Mouse (Mus musculus): ENCODE measurements around the gene Olfr143. TPM values are rescaled to one million over a fixed set of nuclear protein-coding genes. Genes with fewer than 3 reads are reported as not detected.

The Olfr143 gene
- not detected for polyA plus RNA-seq (2014; fragmentation: Illumina TruSeq; extraction: RNeasy Lipid Tissue Mini Kit (QIAGEN cat#74804); ENCODE audit: low read depth, low replicate concordance)

GRCm38 (mm10) chr9:38252474-38252873, at the start of gene Olfr143:
Olfr143 (plus strand) TSS chr9:38252774.

GRCm38 (mm10) chr9:38208065-38208464, 44.5 kb upstream of the Olfr143 start, which contains the start of gene Olfr893:
Olfr893 (plus strand) TSS chr9:38208365.

GRCm38 (mm10) chr9:38217755-38218154, 34.8 kb upstream of the Olfr143 start, which contains the start of gene Olfr894:
Olfr894 (plus strand) TSS chr9:38218055.

GRCm38 (mm10) chr9:38267551-38267950, 15.0 kb downstream of the Olfr143 start, which contains the start of gene Olfr895:
Olfr895 (plus strand) TSS chr9:38267851.

GRCm38 (mm10) chr9:38290807-38291206, 38.2 kb downstream of the Olfr143 start, which contains the start of gene Olfr896-ps1:
Olfr896-ps1 (plus strand) TSS chr9:38291107.

Other genes with a start within 250 kb of the Olfr143 start
- gene Olfr883, start 227.0 kb upstream of the Olfr143 start, polyA plus RNA-seq (2014; fragmentation: Illumina TruSeq; extraction: RNeasy Lipid Tissue Mini Kit (QIAGEN cat#74804); ENCODE audit: low read depth, low replicate concordance): not detected
- gene Olfr884, start 206.2 kb upstream of the Olfr143 start, polyA plus RNA-seq (2014; fragmentation: Illumina TruSeq; extraction: RNeasy Lipid Tissue Mini Kit (QIAGEN cat#74804); ENCODE audit: low read depth, low replicate concordance): not detected
- not detected for gene Olfr885, start 191.5 kb upstream of the Olfr143 start, polyA plus RNA-seq (2014; fragmentation: Illumina TruSeq; extraction: RNeasy Lipid Tissue Mini Kit (QIAGEN cat#74804); ENCODE audit: low read depth, low replicate concordance)
- 0.03 TPM for gene Olfr887, start 168.7 kb upstream of the Olfr143 start, polyA plus RNA-seq (2014; fragmentation: Illumina TruSeq; extraction: RNeasy Lipid Tissue Mini Kit (QIAGEN cat#74804); ENCODE audit: low read depth, low replicate concordance)
- gene Olfr888, start 144.6 kb upstream of the Olfr143 start, polyA plus RNA-seq (2014; fragmentation: Illumina TruSeq; extraction: RNeasy Lipid Tissue Mini Kit (QIAGEN cat#74804); ENCODE audit: low read depth, low replicate concordance): not detected
- gene Olfr889, start 137.6 kb upstream of the Olfr143 start, polyA plus RNA-seq (2014; fragmentation: Illumina TruSeq; extraction: RNeasy Lipid Tissue Mini Kit (QIAGEN cat#74804); ENCODE audit: low read depth, low replicate concordance): not detected
- gene Olfr890, start 110.3 kb upstream of the Olfr143 start, polyA plus RNA-seq (2014; fragmentation: Illumina TruSeq; extraction: RNeasy Lipid Tissue Mini Kit (QIAGEN cat#74804); ENCODE audit: low read depth, low replicate concordance): not detected
- not detected for gene Olfr891, start 72.0 kb upstream of the Olfr143 start, polyA plus RNA-seq (2014; fragmentation: Illumina TruSeq; extraction: RNeasy Lipid Tissue Mini Kit (QIAGEN cat#74804); ENCODE audit: low read depth, low replicate concordance)
- not detected for gene Olfr893, start 44.4 kb upstream of the Olfr143 start, polyA plus RNA-seq (2014; fragmentation: Illumina TruSeq; extraction: RNeasy Lipid Tissue Mini Kit (QIAGEN cat#74804); ENCODE audit: low read depth, low replicate concordance)
- not detected for gene Olfr894, start 34.7 kb upstream of the Olfr143 start, polyA plus RNA-seq (2014; fragmentation: Illumina TruSeq; extraction: RNeasy Lipid Tissue Mini Kit (QIAGEN cat#74804); ENCODE audit: low read depth, low replicate concordance)
- gene Olfr895, start 15.1 kb downstream of the Olfr143 start, polyA plus RNA-seq (2014; fragmentation: Illumina TruSeq; extraction: RNeasy Lipid Tissue Mini Kit (QIAGEN cat#74804); ENCODE audit: low read depth, low replicate concordance): not detected
- 1.8 TPM for gene Olfr896-ps1, start 38.3 kb downstream of the Olfr143 start, polyA plus RNA-seq (2014; fragmentation: Illumina TruSeq; extraction: RNeasy Lipid Tissue Mini Kit (QIAGEN cat#74804); ENCODE audit: low read depth, low replicate concordance)
- 0.80 TPM for gene Olfr25, start 76.3 kb downstream of the Olfr143 start, polyA plus RNA-seq (2014; fragmentation: Illumina TruSeq; extraction: RNeasy Lipid Tissue Mini Kit (QIAGEN cat#74804); ENCODE audit: low read depth, low replicate concordance)
- gene Olfr898, start 95.6 kb downstream of the Olfr143 start, polyA plus RNA-seq (2014; fragmentation: Illumina TruSeq; extraction: RNeasy Lipid Tissue Mini Kit (QIAGEN cat#74804); ENCODE audit: low read depth, low replicate concordance): 0.17 TPM
- gene Olfr250, start 114.1 kb downstream of the Olfr143 start, polyA plus RNA-seq (2014; fragmentation: Illumina TruSeq; extraction: RNeasy Lipid Tissue Mini Kit (QIAGEN cat#74804); ENCODE audit: low read depth, low replicate concordance): not detected
- not detected for gene Olfr251, start 124.3 kb downstream of the Olfr143 start, polyA plus RNA-seq (2014; fragmentation: Illumina TruSeq; extraction: RNeasy Lipid Tissue Mini Kit (QIAGEN cat#74804); ENCODE audit: low read depth, low replicate concordance)
- not detected for gene Olfr147, start 148.9 kb downstream of the Olfr143 start, polyA plus RNA-seq (2014; fragmentation: Illumina TruSeq; extraction: RNeasy Lipid Tissue Mini Kit (QIAGEN cat#74804); ENCODE audit: low read depth, low replicate concordance)
- not detected for gene Olfr901, start 176.7 kb downstream of the Olfr143 start, polyA plus RNA-seq (2014; fragmentation: Illumina TruSeq; extraction: RNeasy Lipid Tissue Mini Kit (QIAGEN cat#74804); ENCODE audit: low read depth, low replicate concordance)
- not detected for gene Olfr902, start 194.9 kb downstream of the Olfr143 start, polyA plus RNA-seq (2014; fragmentation: Illumina TruSeq; extraction: RNeasy Lipid Tissue Mini Kit (QIAGEN cat#74804); ENCODE audit: low read depth, low replicate concordance)
- not detected for gene Olfr904, start 210.4 kb downstream of the Olfr143 start, polyA plus RNA-seq (2014; fragmentation: Illumina TruSeq; extraction: RNeasy Lipid Tissue Mini Kit (QIAGEN cat#74804); ENCODE audit: low read depth, low replicate concordance)
- gene Olfr905, start 218.3 kb downstream of the Olfr143 start, polyA plus RNA-seq (2014; fragmentation: Illumina TruSeq; extraction: RNeasy Lipid Tissue Mini Kit (QIAGEN cat#74804); ENCODE audit: low read depth, low replicate concordance): not detected
- gene Olfr906, start 234.3 kb downstream of the Olfr143 start, polyA plus RNA-seq (2014; fragmentation: Illumina TruSeq; extraction: RNeasy Lipid Tissue Mini Kit (QIAGEN cat#74804); ENCODE audit: low read depth, low replicate concordance): 0.15 TPM
- gene Olfr907, start 243.0 kb downstream of the Olfr143 start, polyA plus RNA-seq (2014; fragmentation: Illumina TruSeq; extraction: RNeasy Lipid Tissue Mini Kit (QIAGEN cat#74804); ENCODE audit: low read depth, low replicate concordance): not detected

Measured in testis, adult 10 weeks (tissue).